Mouse (Mus musculus) CH12.LX (cell line): ENCODE data around the gene Btbd10. TPM values are rescaled to one million over a fixed set of nuclear protein-coding genes. Genes with fewer than 3 reads are reported as not detected.

Experiments
- DNase-seq: peaks from one replicate; pipeline ENCODE4 v3.0.0-alpha.2; 2013; ENCODE audit errors: extremely low read depth
- H3K27ac ChIP-seq: 2 replicates; pipeline ENCODE4 v1.5.1; 2012; ENCODE audit warnings: low read depth, mild to moderate bottlenecking, control low read depth, moderate library complexity; ENCODE audit not compliant: insufficient read depth
- H3K27me3 ChIP-seq: replicated peaks from 2 replicates; pipeline ENCODE3; 2012; ENCODE audit warnings: inconsistent platforms
- H3K36me3 ChIP-seq, 2 experiments: replicated peaks in 1 of 2; 2 replicates each; pipeline versions ENCODE3 to v1.6.1; 2012; ENCODE audit warnings: inconsistent platforms in 1 of 2, low read length in 1 of 2, mild to moderate bottlenecking in 1 of 2, mixed read lengths in 1 of 2, moderate library complexity in 1 of 2; ENCODE audit not compliant: control insufficient read depth in 1 of 2, insufficient read depth in 1 of 2
- H3K4me1 ChIP-seq, 2 experiments: 2 replicates each; pipeline ENCODE4 v1.6.1; 2012; ENCODE audit warnings: inconsistent platforms in 1 of 2, moderate library complexity in 1 of 2; ENCODE audit not compliant: insufficient read depth in 2 of 2, control insufficient read depth in 1 of 2
- H3K4me2 ChIP-seq: 2 replicates; pipeline ENCODE4 v1.6.1; 2012; ENCODE audit warnings: low read depth, mild to moderate bottlenecking, control low read depth; ENCODE audit not compliant: poor library complexity, insufficient read depth, severe bottlenecking
- H3K4me3 ChIP-seq, 3 experiments: fragments of 150-350 bp in 1 of 3; sonication (generic) in 1 of 3; replicated peaks in 1 of 3; 2 replicates each; pipeline versions ENCODE3 to v1.5.1; 2011 to 2012; ENCODE audit warnings: low read depth in 2 of 3, low read length in 2 of 3, mild to moderate bottlenecking in 2 of 3, moderate library complexity in 2 of 3, control low read depth in 1 of 3, improper control_type of control experiment in 1 of 3, inconsistent platforms in 1 of 3, mixed read lengths in 1 of 3; ENCODE audit not compliant: poor library complexity in 1 of 3
- H3K79me2 ChIP-seq: replicated peaks from 2 replicates; pipeline ENCODE4 v1.6.1; 2012; ENCODE audit warnings: mild to moderate bottlenecking, moderate library complexity; ENCODE audit not compliant: control insufficient read depth, poor library complexity, insufficient read depth, severe bottlenecking; ENCODE audit errors: extremely low read depth
- H3K9ac ChIP-seq: 2 replicates; pipeline ENCODE4 v1.6.1; 2012; ENCODE audit warnings: low read depth, mild to moderate bottlenecking, control low read depth, moderate library complexity; ENCODE audit not compliant: insufficient read depth
- H3K9me3 ChIP-seq: replicated peaks from 2 replicates; pipeline ENCODE3; 2012; ENCODE audit warnings: low read length, inconsistent platforms, mixed read lengths
- BHLHE40 ChIP-seq: IDR thresholded peaks from 2 replicates; pipeline ENCODE4 v1.6.1; 2011; ENCODE audit warnings: mild to moderate bottlenecking, low read depth, low read length, improper control_type of control experiment
- CHD1 ChIP-seq: IDR thresholded peaks from 2 replicates; pipeline ENCODE4 v1.6.1; 2012; ENCODE audit warnings: low read depth, low read length, improper control_type of control experiment, inconsistent platforms
- EP300 ChIP-seq: IDR thresholded peaks from 2 replicates; pipeline ENCODE4 v1.6.1; 2011; ENCODE audit warnings: low read length, improper control_type of control experiment
- ETS1 ChIP-seq: conservative IDR thresholded peaks from 2 replicates; pipeline ENCODE4 v1.6.1; 2012; ENCODE audit warnings: low read depth, mild to moderate bottlenecking, inconsistent platforms, low read length, improper control_type of control experiment, moderate library complexity
- GABPA ChIP-seq: IDR thresholded peaks from 2 replicates; pipeline ENCODE4 v1.6.1; 2012; ENCODE audit warnings: low read depth, low read length, improper control_type of control experiment, inconsistent platforms; ENCODE audit not compliant: insufficient replicate concordance
- HCFC1 ChIP-seq: IDR thresholded peaks from 2 replicates; pipeline ENCODE4 v1.6.1; 2012; ENCODE audit warnings: low read depth, mild to moderate bottlenecking, inconsistent platforms, low read length, improper control_type of control experiment
- JUN ChIP-seq: IDR thresholded peaks from 2 replicates; pipeline ENCODE4 v1.6.1; 2011; ENCODE audit warnings: low read depth, mild to moderate bottlenecking, low read length, improper control_type of control experiment, moderate library complexity; ENCODE audit not compliant: insufficient read depth
- JUND ChIP-seq: conservative IDR thresholded peaks from 2 replicates; pipeline ENCODE4 v1.6.1; 2011; ENCODE audit warnings: low read depth, low read length, improper control_type of control experiment
- KAT2A ChIP-seq: IDR thresholded peaks from 2 replicates; pipeline ENCODE4 v1.6.1; 2012; ENCODE audit warnings: low read length, improper control_type of control experiment, inconsistent platforms; ENCODE audit not compliant: insufficient replicate concordance
- MAFK ChIP-seq: IDR thresholded peaks from 2 replicates; pipeline ENCODE4 v1.6.1; 2011; ENCODE audit warnings: low read length, improper control_type of control experiment; ENCODE audit not compliant: insufficient replicate concordance
- MEF2A ChIP-seq: IDR thresholded peaks from 2 replicates; pipeline ENCODE4 v1.6.1; 2014; ENCODE audit warnings: low read depth, mild to moderate bottlenecking, inconsistent platforms, low read length, improper control_type of control experiment, borderline replicate concordance
- MXI1 ChIP-seq: IDR thresholded peaks from 2 replicates; pipeline ENCODE4 v1.6.1; 2011; ENCODE audit warnings: mild to moderate bottlenecking, low read depth, low read length, improper control_type of control experiment
- MYC ChIP-seq: IDR thresholded peaks from 2 replicates; pipeline ENCODE4 v1.6.1; 2011; ENCODE audit warnings: low read depth, mild to moderate bottlenecking, improper control_type of control experiment, low read length
- NELFE ChIP-seq: IDR thresholded peaks from 2 replicates; pipeline ENCODE4 v1.6.1; 2011; ENCODE audit warnings: low read depth, low read length, improper control_type of control experiment
- NRF1 ChIP-seq: IDR thresholded peaks from 2 replicates; pipeline ENCODE4 v1.6.1; 2014; ENCODE audit warnings: low read depth, mild to moderate bottlenecking, inconsistent platforms, low read length, improper control_type of control experiment, moderate library complexity
- POLR2A ChIP-seq: IDR thresholded peaks from 2 replicates; pipeline ENCODE4 v1.6.1; 2011; ENCODE audit warnings: low read depth, mild to moderate bottlenecking, improper control_type of control experiment, low read length
- RAD21 ChIP-seq: IDR thresholded peaks from 2 replicates; pipeline ENCODE4 v1.6.1; 2011; ENCODE audit warnings: low read depth, mild to moderate bottlenecking, low read length, improper control_type of control experiment, moderate library complexity
- RCOR1 ChIP-seq: conservative IDR thresholded peaks from 2 replicates; pipeline ENCODE4 v1.6.1; 2012; ENCODE audit warnings: low read depth, mild to moderate bottlenecking, inconsistent platforms, low read length, improper control_type of control experiment
- SIN3A ChIP-seq: IDR thresholded peaks from 2 replicates; pipeline ENCODE4 v1.6.1; 2012; ENCODE audit warnings: low read length, improper control_type of control experiment, inconsistent platforms
- SMC3 ChIP-seq: IDR thresholded peaks from 2 replicates; pipeline ENCODE4 v1.6.1; 2011; ENCODE audit warnings: low read depth, low read length, improper control_type of control experiment
- TCF12 ChIP-seq: IDR thresholded peaks from 2 replicates; pipeline ENCODE4 v1.6.1; 2014; ENCODE audit warnings: low read depth, mild to moderate bottlenecking, inconsistent platforms, low read length, improper control_type of control experiment
- USF2 ChIP-seq: conservative IDR thresholded peaks from 2 replicates; pipeline ENCODE4 v1.6.1; 2011; ENCODE audit warnings: low read depth, low read length, improper control_type of control experiment
- dilution Hi-C: fragments of 300-500 bp; cut with MboI; formaldehyde crosslinking; loops from 2 replicates; pipeline ENCODE4 v1.14.3; 2020; ENCODE audit warnings: low sequenced_read_pairs; ENCODE audit not compliant: extremely low pct_unique_long_range_greater_than_20kb, extremely low pct_ligation_motif_present
- in situ Hi-C: fragments of 300-500 bp; cut with MboI; formaldehyde crosslinking; loops from 3 replicates; pipeline ENCODE4 v1.14.3; 2019; ENCODE audit warnings: low sequenced_read_pairs, low pct_ligation_motif_present, low pct_unique_long_range_greater_than_20kb, mixed read lengths
- polyA plus RNA-seq: library from polyadenylated mRNA; unstranded; fragments of >175 nt; gene quantifications from 2 replicates; pipeline ENCODE4 v1.2.1, GENCODE M21; 2012; ENCODE audit warnings: low read depth; ENCODE audit not compliant: insufficient read length
- total RNA-seq, 2 experiments: library from RNA; depleted of rRNA; stranded (reverse); fragments of 300-350 nt in 1 of 2; fragments of >200 nt in 1 of 2; gene quantifications; 2 replicates each; pipeline ENCODE4 v1.2.3; 2012 to 2014

Gene Btbd10
- total and polyA plus RNA-seq, 3 experiments, result 13.6 to 23.9 (median 17.0) TPM

DNA sequence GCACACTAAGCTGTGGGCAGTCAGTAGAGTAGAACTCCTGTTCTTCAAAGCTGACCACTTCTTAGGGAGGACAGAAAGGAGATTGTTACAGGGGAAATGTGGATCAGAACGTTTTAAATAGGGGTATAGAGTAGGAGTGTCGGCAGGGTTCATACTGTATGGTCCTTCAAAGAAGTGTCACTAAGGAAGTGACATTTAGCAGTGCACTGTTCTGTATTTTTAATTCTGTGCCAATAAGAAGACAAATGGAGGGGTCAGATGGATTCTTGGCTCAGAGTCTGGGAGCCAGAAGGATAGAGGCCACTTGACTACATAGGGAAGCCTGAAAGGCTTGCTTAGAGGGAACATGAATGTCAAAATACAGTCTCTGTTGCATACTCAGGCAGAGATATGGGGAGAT lies 91.9 kb downstream of the Btbd10 start:
- Histone ChIP-seq H3K4me2 (no peak overlapping the region), H3K4me1 (peaks cover 0 to 3% of the 10 kb centered on the region in 2 experiments; a peak in 2 of 4 replicates), H3K4me3 (no peak overlapping the region), H3K27me3 (no peaks in the 10 kb centered on the region), H3K9ac (no peak overlapping the region), H3K79me2 (no peaks in the 10 kb centered on the region), H3K36me3 (peaks cover 0 to 3% of the 10 kb centered on the region in 2 experiments), H3K27ac (no peak overlapping the region), H3K9me3 (no peaks in the 10 kb centered on the region)
- no peak for DNase-seq
- TF ChIP-seq USF2 (no peak), RCOR1 (no peak), NELFE (no peak)
- in situ Hi-C loops, result no loop called here
- dilution Hi-C loops, result no loop called here

DNA sequence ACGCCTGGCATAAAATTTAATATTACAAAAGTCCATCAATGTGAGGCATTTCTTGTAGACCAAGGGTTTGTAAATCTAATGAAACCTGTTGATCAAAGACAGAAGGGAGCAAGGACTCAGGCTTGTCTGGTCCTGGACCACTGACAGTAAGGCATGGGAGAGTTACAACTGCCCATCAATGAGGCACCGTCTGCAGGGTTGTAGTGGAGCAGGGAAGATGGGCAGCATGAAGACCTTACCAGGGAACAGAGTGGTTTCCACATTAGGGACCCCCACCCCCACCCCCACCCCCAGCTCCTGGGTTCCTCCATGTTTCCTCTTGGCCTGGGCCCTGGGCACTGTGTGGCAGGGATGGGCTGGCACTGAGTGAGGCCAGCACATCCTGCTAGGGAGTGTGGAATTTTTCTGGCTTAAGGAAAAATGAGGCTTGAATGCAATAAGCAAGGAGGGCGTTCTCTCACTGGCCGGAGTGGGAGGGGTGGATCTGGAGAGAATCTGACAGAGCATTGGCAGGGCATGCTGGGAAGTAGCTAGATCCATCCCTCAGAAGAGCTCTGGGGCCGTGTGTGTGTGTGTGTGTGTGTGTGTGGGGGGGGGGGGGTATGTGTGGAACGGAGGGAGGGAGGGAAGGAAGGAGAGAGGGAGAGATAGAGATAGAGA lies 96.7 kb downstream of the Btbd10 start:
- Histone ChIP-seq H3K36me3 (no peaks in the 10 kb centered on the region), H3K9ac (no peak overlapping the region), H3K79me2 (no peaks in the 10 kb centered on the region), H3K27ac (no peak overlapping the region), H3K4me2 (no peak overlapping the region), H3K4me1 (peaks cover 2 to 19% of the 10 kb centered on the region in 2 experiments; a peak in 2 of 4 replicates), H3K4me3 (no peak overlapping the region), H3K9me3 (no peaks in the 10 kb centered on the region), H3K27me3 (no peaks in the 10 kb centered on the region)
- TF ChIP-seq KAT2A (no peak), TCF12 (no peak), ETS1 (no peak), CHD1 (no peak), GABPA (no peak)
- DNase-seq, result no peak
- dilution Hi-C loops, result no loop called here
- in situ Hi-C loops, result loop anchor here (25.0 kb wide), 1 partner anchor 360 kb away; no protein-coding TSS in a partner anchor

GRCm38 (mm10) chr7:113270991-113271390 lies 98.2 kb downstream of the Btbd10 start:
- in situ Hi-C loops, result loop anchor here (25.0 kb wide), 1 partner anchor 359 kb away; no protein-coding TSS in a partner anchor
- dilution Hi-C loops, result no loop called here
- Histone ChIP-seq H3K9me3 (no peaks in the 10 kb centered on the region), H3K79me2 (no peaks in the 10 kb centered on the region), H3K4me2 (no peak overlapping the region), H3K27ac (no peak overlapping the region), H3K4me3 (no peak overlapping the region), H3K36me3 (no peaks in the 10 kb centered on the region), H3K9ac (no peak overlapping the region), H3K4me1 (peaks cover 2 to 19% of the 10 kb centered on the region in 2 experiments; a peak in 2 of 4 replicates), H3K27me3 (no peaks in the 10 kb centered on the region)
- TF ChIP-seq MXI1 (no peak), MAFK (no peak), SMC3 (no peak), EP300 (no peak), NRF1 (no peak), RAD21 (no peak), HCFC1 (no peak), BHLHE40 (no peak), JUND (no peak), MEF2A (no peak), JUN (no peak), POLR2A (no peak), SIN3A (no peak), MYC (no peak), ETS1 (no peak)
- DNase-seq, result no peak
